In genomic region chr2:164866741-164867551, GRCm38 (mm10) we compare ENCODE assay signal across 8 mouse cellular contexts. TPM values are rescaled to one million over a fixed set of nuclear protein-coding genes. Genes with fewer than 3 reads are reported as not detected.
DNase-seq lines count a peak whose midpoint lies in the region; ATAC-seq and TF ChIP-seq lines count a peak whose summit lies in the region.

No protein-coding gene starts in this region.

- peak overlapping the region; percentile 35 for H3K27ac ChIP-seq in intestine, postnatal 0 days (ENCODE audit: low read depth, low read length)
- no peak overlapping the region for H3K27ac ChIP-seq in forebrain, embryonic 13.5 days
- H3K27ac ChIP-seq in forebrain, embryonic 11.5 days (ENCODE audit: low read depth, low read length): no peak overlapping the region

- no peaks in the 10 kb centered on the region for H3K27me3 ChIP-seq in intestine, postnatal 0 days (replicated peaks; ENCODE audit: control insufficient read depth, insufficient read depth, low read length)
- no peaks in the 10 kb centered on the region for H3K27me3 ChIP-seq in forebrain, embryonic 13.5 days
- H3K27me3 ChIP-seq in forebrain, embryonic 11.5 days (ENCODE audit: control insufficient read depth, insufficient read depth, low read length): no peaks in the 10 kb centered on the region

- peak; percentile 64 for ATAC-seq in common myeloid progenitor, adult 5-6 weeks (replicated peaks; ENCODE audit: low read depth, poor library complexity, severe bottlenecking)
- ATAC-seq in intestine, postnatal 0 days: peak; percentile 14; the same call in 1 of the 2 replicates
- ATAC-seq in forebrain, embryonic 13.5 days: no peak
- no peak for ATAC-seq in forebrain, embryonic 11.5 days (replicated peaks; ENCODE audit: low FRiP score)

- H3K4me2 ChIP-seq in intestine, postnatal 0 days (replicated peaks; ENCODE audit: low read depth): no peak overlapping the region; the same call in 1 of the 2 replicates
- H3K4me2 ChIP-seq in forebrain, embryonic 13.5 days: no peak overlapping the region
- no peak overlapping the region for H3K4me2 ChIP-seq in forebrain, embryonic 11.5 days (ENCODE audit: low read depth, low read length, severe bottlenecking)

- peak; percentile 50 to 75 for DNase-seq in urinary bladder, postnatal 36 days (ENCODE audit: low spot score in 2 of 2)
- DNase-seq in urinary bladder, postnatal 25 days (ENCODE audit: low spot score): no peak
- DNase-seq in lung, postnatal 14 days: peak; percentile 83
- DNase-seq in right cerebral cortex, postnatal 14 days: no peak
- no peak for DNase-seq in forebrain, embryonic 11.5 days (ENCODE audit: low spot score)

- H3K9me3 ChIP-seq in intestine, postnatal 0 days (ENCODE audit: control insufficient read depth): no peaks in the 10 kb centered on the region
- H3K9me3 ChIP-seq in forebrain, embryonic 13.5 days (replicated peaks): no peaks in the 10 kb centered on the region
- H3K9me3 ChIP-seq in forebrain, embryonic 11.5 days (ENCODE audit: control insufficient read depth, low read length): no peaks in the 10 kb centered on the region; the same call in 1 of the 2 replicates

- WGBS in intestine, postnatal 0 days: 44% methylated on average over 16 of the region's 16 CpGs
- 67% methylated on average over 16 of the region's 16 CpGs for WGBS in forebrain, embryonic 13.5 days
- WGBS in forebrain, embryonic 11.5 days: 76% methylated on average over 16 of the region's 16 CpGs

- TF ChIP-seq CTCF in intestine, postnatal 0 days (IDR thresholded peaks at IDR 0.05; ENCODE audit: low read depth): 0 out of 2 replicates have a peak, but pooled peaks have one; percentile 1

- no peaks in the 10 kb centered on the region for H3K4me1 ChIP-seq in intestine, postnatal 0 days (replicated peaks; ENCODE audit: control insufficient read depth, insufficient read depth, low read length)
- H3K4me1 ChIP-seq in forebrain, embryonic 13.5 days: peaks cover 7% of the 10 kb centered on the region
- no peaks in the 10 kb centered on the region for H3K4me1 ChIP-seq in forebrain, embryonic 11.5 days (replicated peaks; ENCODE audit: control insufficient read depth, insufficient read depth, low read length)

- no peaks in the 10 kb centered on the region for H3K36me3 ChIP-seq in intestine, postnatal 0 days (ENCODE audit: control insufficient read depth, insufficient read depth)
- H3K36me3 ChIP-seq in forebrain, embryonic 13.5 days (ENCODE audit: poor library complexity, severe bottlenecking): no peaks in the 10 kb centered on the region
- no peaks in the 10 kb centered on the region for H3K36me3 ChIP-seq in forebrain, embryonic 11.5 days (ENCODE audit: control insufficient read depth, insufficient read depth, low read length)

- no peak overlapping the region for H3K4me3 ChIP-seq in intestine, postnatal 0 days (ENCODE audit: low read depth, low read length)
- no peak overlapping the region for H3K4me3 ChIP-seq in forebrain, embryonic 13.5 days
- H3K4me3 ChIP-seq in forebrain, embryonic 11.5 days (ENCODE audit: low read depth, low read length): no peak overlapping the region

- H3K9ac ChIP-seq in intestine, postnatal 0 days (ENCODE audit: low read depth, low read length): no peak overlapping the region
- H3K9ac ChIP-seq in forebrain, embryonic 13.5 days: no peak overlapping the region
- H3K9ac ChIP-seq in forebrain, embryonic 11.5 days (ENCODE audit: low read length): no peak overlapping the region

RNA-seq across cellular contexts. Expression of gene Pltp, which starts 9.4 kb away (rescaled TPM):
- total RNA-seq in common myeloid progenitor, adult 5-6 weeks (2017): not detected in 2 replicates
- polyA plus RNA-seq in intestine, postnatal 0 days (2015; fragmentation: Nextera tagmentation; extraction: Ambion mirVana): 14.5 and 16.2 TPM in 2 replicates
- polyA plus RNA-seq in forebrain, embryonic 13.5 days (2015; fragmentation: Nextera tagmentation; extraction: Ambion mirVana): 34.3 and 35.4 TPM in 2 replicates
- 43.2 and 50.1 TPM in 2 replicates for polyA plus RNA-seq in forebrain, embryonic 11.5 days (2014; fragmentation: Nextera tagmentation; extraction: Ambion mirVana)

RNA-seq across cellular contexts. Expression of gene Pcif1, which starts 12.2 kb away (rescaled TPM):
- 18.8 and 19.2 TPM in 2 replicates for total RNA-seq in common myeloid progenitor, adult 5-6 weeks (2017)
- polyA plus RNA-seq in intestine, postnatal 0 days (2015; fragmentation: Nextera tagmentation; extraction: Ambion mirVana): 43.2 and 44.0 TPM in 2 replicates
- polyA plus RNA-seq in forebrain, embryonic 13.5 days (2015; fragmentation: Nextera tagmentation; extraction: Ambion mirVana): 101 and 107 TPM in 2 replicates
- 81.9 and 84.5 TPM in 2 replicates for polyA plus RNA-seq in forebrain, embryonic 11.5 days (2014; fragmentation: Nextera tagmentation; extraction: Ambion mirVana)

RNA-seq across cellular contexts. Expression of gene Neurl2, which starts 33.7 kb away (rescaled TPM):
- total RNA-seq in common myeloid progenitor, adult 5-6 weeks (2017): 0.55 and 0.87 TPM in 2 replicates
- 4.6 and 5.7 TPM in 2 replicates for polyA plus RNA-seq in intestine, postnatal 0 days (2015; fragmentation: Nextera tagmentation; extraction: Ambion mirVana)
- 4.0 and 4.2 TPM in 2 replicates for polyA plus RNA-seq in forebrain, embryonic 13.5 days (2015; fragmentation: Nextera tagmentation; extraction: Ambion mirVana)
- 3.2 and 4.5 TPM in 2 replicates for polyA plus RNA-seq in forebrain, embryonic 11.5 days (2014; fragmentation: Nextera tagmentation; extraction: Ambion mirVana)

RNA-seq across cellular contexts. Expression of gene Ctsa, which starts 34.3 kb away (rescaled TPM):
- total RNA-seq in common myeloid progenitor, adult 5-6 weeks (2017): 44.4 and 51.1 TPM in 2 replicates
- polyA plus RNA-seq in intestine, postnatal 0 days (2015; fragmentation: Nextera tagmentation; extraction: Ambion mirVana): 1,079 and 1,142 TPM in 2 replicates
- 82.7 and 91.6 TPM in 2 replicates for polyA plus RNA-seq in forebrain, embryonic 13.5 days (2015; fragmentation: Nextera tagmentation; extraction: Ambion mirVana)
- 82.4 and 83.3 TPM in 2 replicates for polyA plus RNA-seq in forebrain, embryonic 11.5 days (2014; fragmentation: Nextera tagmentation; extraction: Ambion mirVana)

RNA-seq across cellular contexts. Expression of gene Spata25, which starts 38.6 kb away (rescaled TPM):
- not detected in 2 replicates for total RNA-seq in common myeloid progenitor, adult 5-6 weeks (2017)
- polyA plus RNA-seq in intestine, postnatal 0 days (2015; fragmentation: Nextera tagmentation; extraction: Ambion mirVana): not detected in 2 replicates
- polyA plus RNA-seq in forebrain, embryonic 13.5 days (2015; fragmentation: Nextera tagmentation; extraction: Ambion mirVana): not detected in 2 replicates
- not detected in 2 replicates for polyA plus RNA-seq in forebrain, embryonic 11.5 days (2014; fragmentation: Nextera tagmentation; extraction: Ambion mirVana)

Comparison
In these comparisons a context has a peak if more than half of its experiments do, and no peak if none do; other contexts are left out.
1. DNase-seq: peak in urinary bladder, postnatal 36 days (2 of 2) and lung, postnatal 14 days (single experiment); none in urinary bladder, postnatal 25 days (single experiment), right cerebral cortex, postnatal 14 days (single experiment) and forebrain, embryonic 11.5 days (single experiment).
2. ATAC-seq: peak in common myeloid progenitor, adult 5-6 weeks (single experiment) and intestine, postnatal 0 days (single experiment); none in forebrain, embryonic 13.5 days (single experiment) and forebrain, embryonic 11.5 days (single experiment).